Mouse (Mus musculus) hindbrain, embryonic 11.5 days (tissue): ENCODE results near the gene Maml1. TPM values are rescaled to one million over a fixed set of nuclear protein-coding genes. Genes with fewer than 3 reads are reported as not detected.
A peak's percentile ranks its signal among the peaks of the same experiment; 100 is the strongest.

ENCODE experiments used
- ATAC-seq: fragments of 200-750 bp; cut with Nextera tagmentation; 2 replicates; pipeline ENCODE4 v1.8.0; 2017; ENCODE audit warnings: mild to moderate bottlenecking, moderate TSS enrichment, moderate library complexity; ENCODE audit not compliant: low FRiP score
- DNase-seq: peaks from one replicate; pipeline ENCODE4 v3.0.0-alpha.2; 2015; ENCODE audit warnings: low spot score
- H3K27ac ChIP-seq: fragments of 300-500 bp; sonication (generic); 2 replicates; pipeline ENCODE4 v1.5.1; 2014; ENCODE audit warnings: mild to moderate bottlenecking, low read depth, low read length
- H3K27me3 ChIP-seq: fragments of 300-500 bp; sonication (generic); 2 replicates; pipeline ENCODE4 v1.6.1; 2014; ENCODE audit warnings: mild to moderate bottlenecking, low read length, moderate library complexity, mixed read lengths; ENCODE audit not compliant: control insufficient read depth, insufficient read depth
- H3K36me3 ChIP-seq: fragments of 300-500 bp; sonication (generic); 2 replicates; pipeline ENCODE4 v1.6.1; 2014; ENCODE audit warnings: mild to moderate bottlenecking, low read length, moderate library complexity, mixed read lengths; ENCODE audit not compliant: control insufficient read depth, insufficient read depth
- H3K4me1 ChIP-seq: fragments of 300-500 bp; sonication (generic); replicated peaks from 2 replicates; pipeline ENCODE4 v1.6.1; 2014; ENCODE audit warnings: low read length, mixed read lengths; ENCODE audit not compliant: control insufficient read depth, insufficient read depth
- H3K4me2 ChIP-seq: fragments of 300-500 bp; sonication (generic); replicated peaks from 2 replicates; pipeline ENCODE4 v1.6.1; 2014; ENCODE audit warnings: mild to moderate bottlenecking, low read depth, low read length
- H3K4me3 ChIP-seq: fragments of 300-500 bp; sonication (generic); 2 replicates; pipeline ENCODE4 v1.5.1; 2014; ENCODE audit warnings: low read depth, low read length
- H3K9ac ChIP-seq: fragments of 300-500 bp; sonication (generic); 2 replicates; pipeline ENCODE4 v1.6.1; 2014; ENCODE audit warnings: low read depth, low read length
- H3K9me3 ChIP-seq: fragments of 300-500 bp; sonication (generic); 2 replicates; pipeline ENCODE4 v1.6.1; 2016; ENCODE audit warnings: low read length; ENCODE audit not compliant: control insufficient read depth
- WGBS: fragments of 180-500 bp; shearing (Covaris S2); extraction: QIAGEN DNeasy Blood & Tissue Kit; methylation state at CpG from one replicate; pipeline ENCODE4 v1.1.7; 2014; 5-methylcytosine and 5-hydroxymethylcytosine counted together
- polyA plus RNA-seq: library from polyadenylated mRNA; unstranded; fragments of >200 nt; fragmentation: Nextera tagmentation; extraction: Ambion mirVana; gene quantifications from 2 replicates; pipeline ENCODE4 v1.2.1, GENCODE M21; 2014

Gene Maml1
- polyA plus RNA-seq, 1 experiment from 2014 or later = 10.1 TPM

DNA sequence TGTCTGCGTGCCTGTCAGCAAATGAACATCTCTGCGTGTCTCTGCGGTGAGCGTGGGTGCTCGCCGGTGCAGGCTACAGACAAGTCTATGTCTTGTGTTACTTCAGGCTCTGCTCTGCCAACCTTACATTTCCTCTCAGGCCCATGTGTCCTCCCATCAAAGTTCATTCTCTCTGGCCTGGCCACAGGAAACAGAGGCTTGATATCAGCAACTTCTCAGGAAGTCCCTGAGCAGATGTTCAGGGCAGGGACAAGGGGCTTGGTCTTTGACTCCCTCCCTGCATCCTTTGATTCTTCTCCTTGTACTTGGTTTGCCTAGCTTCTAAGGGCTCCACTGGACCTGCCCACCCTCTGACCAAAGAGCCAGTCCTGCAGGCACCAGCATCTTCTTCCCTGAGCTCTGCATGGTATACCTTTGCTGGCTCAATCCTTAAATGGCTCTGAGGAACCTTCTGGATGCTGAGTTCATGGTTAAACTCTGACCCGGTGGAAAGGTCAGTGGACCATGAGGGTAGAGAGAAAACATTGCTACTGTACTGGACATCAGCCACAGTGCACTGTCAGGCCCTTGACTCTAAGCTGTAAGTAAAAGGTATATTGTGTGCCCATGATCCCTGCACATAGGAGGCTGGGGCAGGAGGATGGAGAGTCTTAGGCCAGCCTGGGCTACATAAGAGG, 51.7 kb downstream of the Maml1 start:
- no peak for ATAC-seq
- 88% methylated on average over 7 of the region's 7 CpGs for WGBS

DNA sequence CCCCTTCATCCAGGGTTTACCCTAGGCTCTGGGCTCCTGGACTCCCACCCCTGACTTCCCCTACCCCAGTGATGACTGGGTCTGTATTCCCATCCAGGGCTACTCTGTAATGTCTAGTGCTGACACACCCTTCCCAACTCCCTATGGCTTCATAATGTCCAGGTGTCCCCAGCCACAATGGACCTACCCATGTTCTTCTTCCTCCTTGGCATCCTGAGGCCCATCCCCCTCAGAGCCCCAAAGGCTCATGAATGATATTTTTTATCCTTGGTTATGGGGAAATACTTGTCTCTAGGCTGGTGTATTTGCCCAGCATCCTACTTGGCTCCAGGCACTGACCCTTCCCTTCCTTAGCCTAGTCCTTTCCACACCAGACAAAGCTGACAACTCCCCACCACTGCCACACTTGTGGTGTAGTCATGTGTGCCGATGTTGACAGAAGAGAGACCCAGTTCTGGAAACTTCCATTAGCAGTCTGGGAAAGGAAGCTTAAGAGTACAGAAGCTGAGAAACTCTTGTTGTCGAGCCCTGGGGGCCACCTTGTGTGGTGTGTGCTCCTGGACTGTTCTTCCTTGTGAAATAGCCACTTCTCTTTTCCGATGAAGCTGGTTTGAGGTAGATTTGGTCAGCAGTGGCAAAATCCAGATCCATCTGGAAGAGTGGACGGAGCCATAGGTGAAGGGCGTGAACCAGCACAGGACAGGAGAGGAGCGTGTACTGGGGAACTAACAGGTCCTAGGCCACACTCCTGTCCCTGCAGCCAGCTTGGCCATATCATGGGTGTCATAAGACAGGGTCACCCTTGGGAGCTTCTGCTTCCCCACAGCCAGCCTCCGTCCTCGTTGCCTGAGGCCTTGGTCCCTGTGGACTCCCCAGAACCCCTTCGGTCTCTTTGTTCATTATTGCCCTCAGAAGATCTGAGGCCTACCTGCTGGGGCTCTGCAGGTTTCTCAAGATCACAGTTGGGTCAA, 53.0 kb downstream of the Maml1 start:
- DNase-seq (no peak), ATAC-seq (no peak)
- Histone ChIP-seq H3K36me3 (no peaks in the 10 kb centered on the region), H3K27ac (no peak overlapping the region), H3K4me3 (no peak overlapping the region), H3K4me2 (no peak overlapping the region), H3K4me1 (peaks cover 2% of the 10 kb centered on the region; the same call in 1 of the 2 replicates), H3K9me3 (no peaks in the 10 kb centered on the region), H3K9ac (no peak overlapping the region), H3K27me3 (peaks cover 18% of the 10 kb centered on the region)
- WGBS = 91% methylated on average over 9 of the region's 9 CpGs

More for the DNA sequence above, 51.7 kb downstream of the Maml1 start:
- H3K4me1 ChIP-seq = peaks cover 2% of the 10 kb centered on the region; the same call in 1 of the 2 replicates
- peaks cover 18% of the 10 kb centered on the region for H3K27me3 ChIP-seq
- H3K4me2 ChIP-seq = no peak overlapping the region
- H3K9ac ChIP-seq = no peak overlapping the region
- no peak overlapping the region for H3K4me3 ChIP-seq
- H3K27ac ChIP-seq = no peak overlapping the region
- no peaks in the 10 kb centered on the region for H3K36me3 ChIP-seq
- no peaks in the 10 kb centered on the region for H3K9me3 ChIP-seq
- no peak for DNase-seq

DNA sequence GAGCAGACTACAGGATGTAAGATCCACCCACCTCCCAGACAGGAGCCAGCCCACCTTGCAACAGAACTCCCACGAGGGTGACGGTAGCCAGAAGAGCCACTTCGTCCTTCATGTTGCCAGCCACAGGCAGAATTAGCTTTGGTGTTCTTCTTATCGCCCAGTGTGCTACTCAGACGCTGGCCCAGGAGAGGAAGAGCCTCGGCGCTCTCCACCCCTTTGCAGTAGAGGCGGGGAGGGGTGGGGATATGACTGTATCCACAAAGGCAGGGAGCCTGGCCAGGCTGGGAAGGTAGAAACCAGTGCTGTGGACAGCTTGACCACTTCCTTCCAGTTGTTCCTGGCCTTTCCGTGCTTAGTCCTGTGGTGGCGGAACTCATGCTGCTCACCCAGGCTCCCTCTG, 53.8 kb downstream of the Maml1 start, which contains the start of gene Ltc4s:
Ltc4s (minus strand) TSS at position 293 of the 400 bp plus-strand sequence.
- Histone ChIP-seq H3K4me1 (peaks cover 2% of the 10 kb centered on the region; the same call in 1 of the 2 replicates), H3K27me3 (peaks cover 18% of the 10 kb centered on the region), H3K4me2 (peak within 1 kb of the TSS; percentile 87), H3K9me3 (no peaks in the 10 kb centered on the region), H3K9ac (no peak within 1 kb of the TSS; the same call in 1 of the 2 replicates), H3K27ac (no peak within 1 kb of the TSS), H3K36me3 (no peaks in the 10 kb centered on the region), H3K4me3 (peak within 1 kb of the TSS; percentile 54)
- 51% methylated on average over 10 of the region's 10 CpGs for WGBS
- ATAC-seq (no peak), DNase-seq (no peak)

DNA sequence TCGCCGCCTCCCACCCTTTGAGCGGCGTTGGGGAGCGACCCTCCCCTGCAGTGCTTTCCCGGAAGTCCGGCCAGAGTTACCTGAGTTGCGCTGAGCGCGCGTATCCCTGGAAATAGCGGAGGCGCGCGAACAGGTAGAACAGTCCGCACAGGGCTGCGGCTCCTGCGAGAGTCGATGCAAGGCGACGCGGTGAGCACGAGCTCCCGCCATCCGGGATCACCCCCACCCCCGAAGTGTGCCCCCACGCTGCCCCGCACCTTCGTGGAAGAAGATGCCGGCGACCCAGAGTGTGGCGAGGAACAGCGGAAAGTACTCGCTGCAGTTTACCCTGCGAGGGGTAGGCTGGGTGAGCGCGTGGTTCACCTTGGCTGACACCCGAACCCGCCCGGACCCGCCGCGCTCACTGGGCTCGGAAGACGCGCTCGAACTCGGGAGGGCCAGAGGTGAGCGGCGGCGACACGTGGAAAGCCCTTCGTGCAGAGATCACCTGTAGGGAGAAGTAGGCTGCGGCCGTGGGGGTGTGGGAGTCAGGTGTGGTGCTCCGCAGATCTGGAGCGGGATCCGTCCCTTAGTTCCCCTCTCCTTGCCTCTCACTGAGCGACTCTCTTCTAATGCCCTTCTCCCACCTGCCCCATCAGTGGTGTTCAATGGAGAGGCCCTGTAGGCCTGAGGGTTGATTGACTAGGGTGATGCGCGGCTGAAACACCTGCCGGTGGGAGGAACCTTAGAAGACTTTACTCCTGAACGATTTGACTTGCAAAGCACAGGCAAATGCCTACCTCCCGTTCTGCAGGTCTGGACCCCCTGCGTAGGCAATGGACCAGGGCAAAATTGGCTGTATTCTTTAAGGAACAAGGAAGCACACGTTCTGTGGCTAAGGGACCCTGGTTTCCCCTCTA, 54.9 kb downstream of the Maml1 start:
- Histone ChIP-seq H3K9me3 (no peaks in the 10 kb centered on the region), H3K27me3 (peaks cover 18% of the 10 kb centered on the region), H3K9ac (peak overlapping the region; percentile 48; the same call in 1 of the 2 replicates), H3K27ac (no peak overlapping the region), H3K4me1 (peaks cover 2% of the 10 kb centered on the region; the same call in 1 of the 2 replicates), H3K4me3 (peak overlapping the region; percentile 54), H3K4me2 (peak overlapping the region; percentile 87), H3K36me3 (peaks cover 4% of the 10 kb centered on the region; the same call in 1 of the 2 replicates)
- DNase-seq (no peak), ATAC-seq (peak; percentile 51; the same call in 1 of the 2 replicates)
- WGBS = 2% methylated on average over 66 of the region's 66 CpGs

DNA sequence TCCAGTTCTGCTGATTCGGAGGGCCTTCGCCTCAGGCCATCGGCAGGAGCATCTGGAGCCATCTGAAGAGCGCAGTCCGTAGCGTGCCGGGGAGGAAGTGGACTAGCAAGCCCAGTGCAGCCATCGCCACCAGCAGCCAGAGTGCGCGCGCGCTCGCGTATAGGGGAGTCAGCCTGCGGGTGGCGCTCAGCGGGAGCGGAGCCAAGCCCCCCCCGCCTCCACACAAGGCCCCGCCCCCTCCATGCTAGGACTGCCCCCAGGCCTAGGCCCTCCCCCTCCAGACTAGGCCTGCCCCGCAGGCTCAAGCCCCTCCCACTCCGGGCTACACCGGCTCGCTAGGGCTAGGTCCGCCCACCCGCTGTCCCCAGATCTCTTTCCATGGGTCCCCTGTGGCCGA, 55.6 kb downstream of the Maml1 start:
- Histone ChIP-seq H3K9ac (peak overlapping the region; percentile 48; the same call in 1 of the 2 replicates), H3K4me1 (peaks cover 2% of the 10 kb centered on the region; the same call in 1 of the 2 replicates), H3K9me3 (no peaks in the 10 kb centered on the region), H3K4me3 (peak overlapping the region; percentile 54), H3K36me3 (peaks cover 4% of the 10 kb centered on the region; the same call in 1 of the 2 replicates), H3K4me2 (peak overlapping the region; percentile 87), H3K27ac (no peak overlapping the region), H3K27me3 (peaks cover 18% of the 10 kb centered on the region)
- DNase-seq (peak; percentile 87), ATAC-seq (peak; percentile 92)
- WGBS = under 1% methylated on average over 25 of the region's 27 CpGs

DNA sequence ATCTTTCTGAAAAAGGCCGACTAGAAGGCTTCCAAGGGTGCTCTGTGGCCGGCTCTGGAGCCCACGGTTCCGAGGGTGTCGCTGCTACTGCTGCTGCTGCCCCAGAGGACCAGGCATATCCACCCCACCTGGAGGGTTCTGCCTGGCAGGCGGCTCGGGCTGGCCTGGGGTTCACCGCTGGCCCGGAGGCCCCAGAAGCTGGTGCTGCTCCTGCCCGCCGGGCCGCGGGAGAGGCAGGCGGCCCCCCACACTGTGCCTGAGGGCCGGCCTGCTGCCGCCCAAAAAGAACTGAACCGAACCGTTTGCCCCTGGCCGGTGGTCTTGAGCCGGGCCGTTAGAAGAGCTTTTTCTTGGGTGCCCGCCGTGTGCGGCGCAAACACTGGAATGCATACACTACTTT, 57.5 kb downstream of the Maml1 start:
- no peak overlapping the region for H3K4me2 ChIP-seq
- peaks cover 21% of the 10 kb centered on the region for H3K27me3 ChIP-seq
- no peak overlapping the region for H3K27ac ChIP-seq
- DNase-seq (no peak), ATAC-seq (no peak)
- H3K4me3 ChIP-seq = no peak overlapping the region
- no peaks in the 10 kb centered on the region for H3K9me3 ChIP-seq
- peaks cover 4% of the 10 kb centered on the region; the same call in 1 of the 2 replicates for H3K36me3 ChIP-seq
- H3K9ac ChIP-seq = no peak overlapping the region
- peaks cover 8% of the 10 kb centered on the region for H3K4me1 ChIP-seq
- 91% methylated on average over 25 of the region's 25 CpGs for WGBS

DNA sequence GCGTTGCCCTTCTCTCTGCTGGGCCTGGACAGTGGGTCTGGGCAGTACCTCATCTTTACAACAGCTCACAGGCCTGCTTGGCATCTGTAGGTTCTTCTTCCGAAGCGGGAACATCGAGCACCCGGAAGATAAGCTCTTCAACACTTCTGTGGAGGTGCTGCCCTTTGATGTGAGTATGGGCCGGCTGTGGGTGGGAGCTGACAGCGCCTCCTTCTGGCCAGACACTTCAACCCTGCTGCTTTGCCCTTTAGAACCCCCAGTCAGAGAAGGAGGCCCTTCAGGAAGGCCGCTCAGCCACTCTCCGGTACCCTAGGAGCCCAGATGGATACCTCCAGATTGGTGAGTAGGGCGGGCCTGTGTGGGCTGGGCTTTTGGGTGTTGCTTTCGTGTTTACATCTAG, 58.1 kb downstream of the Maml1 start:
- H3K4me3 ChIP-seq = no peak overlapping the region
- H3K36me3 ChIP-seq = peaks cover 4% of the 10 kb centered on the region; the same call in 1 of the 2 replicates
- H3K27ac ChIP-seq = no peak overlapping the region
- no peaks in the 10 kb centered on the region for H3K9me3 ChIP-seq
- peaks cover 21% of the 10 kb centered on the region for H3K27me3 ChIP-seq
- no peak for DNase-seq
- no peak overlapping the region for H3K9ac ChIP-seq
- ATAC-seq = no peak
- H3K4me2 ChIP-seq = no peak overlapping the region
- H3K4me1 ChIP-seq = peaks cover 8% of the 10 kb centered on the region
- WGBS = 85% methylated on average over 11 of the region's 11 CpGs

DNA sequence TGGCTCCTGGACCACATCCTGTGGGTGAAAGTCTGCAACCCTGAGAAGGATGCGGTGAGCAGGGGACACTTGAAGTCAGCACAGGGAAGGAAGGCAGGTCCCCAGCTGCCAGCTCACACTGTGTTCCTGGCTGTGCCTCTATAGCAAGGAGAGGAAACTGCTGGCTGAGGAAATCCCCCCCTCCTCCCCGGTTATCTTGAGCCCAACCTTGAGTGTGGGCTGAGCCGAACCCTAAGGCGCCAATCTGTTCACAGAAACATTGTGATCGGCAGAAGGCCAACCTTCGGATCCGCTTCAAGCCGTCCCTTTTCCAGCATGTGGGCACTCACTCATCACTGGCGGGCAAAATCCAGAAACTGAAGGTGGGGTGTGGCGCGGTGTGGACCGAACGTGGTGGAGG, 59.1 kb downstream of the Maml1 start:
- no peaks in the 10 kb centered on the region for H3K9me3 ChIP-seq
- H3K9ac ChIP-seq = no peak overlapping the region
- H3K4me2 ChIP-seq = no peak overlapping the region
- H3K4me1 ChIP-seq = peaks cover 8% of the 10 kb centered on the region
- peaks cover 4% of the 10 kb centered on the region; the same call in 1 of the 2 replicates for H3K36me3 ChIP-seq
- H3K27ac ChIP-seq = no peak overlapping the region
- no peak overlapping the region for H3K4me3 ChIP-seq
- DNase-seq = no peak
- no peak for ATAC-seq
- H3K27me3 ChIP-seq = peaks cover 14% of the 10 kb centered on the region
- WGBS = 96% methylated on average over 13 of the region's 13 CpGs
